In genomic region chr19:40894519-40895392, GRCm38 (mm10) we compare ENCODE assay signal across 7 mouse cellular contexts. TPM values are rescaled to one million over a fixed set of nuclear protein-coding genes. Genes with fewer than 3 reads are reported as not detected.
DNase-seq lines count a peak whose midpoint lies in the region; ATAC-seq and TF ChIP-seq lines count a peak whose summit lies in the region.

Zfp518a (plus strand) TSS chr19:40894705.

- peak within 1 kb of the TSS; percentile 88 for H3K27ac ChIP-seq in bone marrow macrophage, adult 2 months (ENCODE audit: insufficient read depth, low read depth, low read length)
- peak within 1 kb of the TSS; percentile 66 for H3K27ac ChIP-seq in embryonic fibroblast, embryonic 13.5 days (ENCODE audit: insufficient read depth, low read length)
- H3K27ac ChIP-seq in kidney, embryonic 14.5 days (ENCODE audit: low read depth, low read length), result peak within 1 kb of the TSS; percentile 93
- H3K27ac ChIP-seq in limb, embryonic 15.5 days, result peak within 1 kb of the TSS; percentile 93

- DNase-seq in heart, adult 9 months (ENCODE audit: low spot score in 2 of 2), result peak; percentile 79 to 87
- DNase-seq in monocyte, adult 2 months (ENCODE audit: low read depth in 1 of 2, low spot score in 2 of 2), result peak; percentile 59 to 87
- DNase-seq in spleen, postnatal 36 days (ENCODE audit: low spot score in 2 of 2), result peak; percentile 78 to 81

- peaks cover 18% of the 10 kb centered on the region for H3K27me3 ChIP-seq in kidney, embryonic 14.5 days (ENCODE audit: control insufficient read depth, insufficient read depth, low read length)
- H3K27me3 ChIP-seq in limb, embryonic 15.5 days, result peaks cover 16% of the 10 kb centered on the region; the same call in 1 of the 2 replicates

- peak within 1 kb of the TSS; percentile 68 for H3K9ac ChIP-seq in kidney, embryonic 14.5 days (ENCODE audit: low read depth, low read length)
- H3K9ac ChIP-seq in limb, embryonic 15.5 days, result peak within 1 kb of the TSS; percentile 39

- no peak for TF ChIP-seq CTCF in bone marrow macrophage, adult 2 months (IDR thresholded peaks at IDR 0.05; ENCODE audit: low read depth, low read length)
- TF ChIP-seq CTCF in embryonic fibroblast, embryonic 13.5 days (IDR thresholded peaks at IDR 0.05; ENCODE audit: borderline replicate concordance, insufficient read depth, low read length), result no peak

- H3K4me2 ChIP-seq in kidney, embryonic 14.5 days (replicated peaks; ENCODE audit: low read depth, low read length), result peak within 1 kb of the TSS; percentile 52
- peak within 1 kb of the TSS; percentile 68 for H3K4me2 ChIP-seq in limb, embryonic 15.5 days

- TF ChIP-seq POLR2A in bone marrow macrophage, adult 2 months (IDR thresholded peaks at IDR 0.05; ENCODE audit: borderline replicate concordance, low read depth, low read length), result no peak
- TF ChIP-seq POLR2A in embryonic fibroblast, embryonic 13.5 days (IDR thresholded peaks at IDR 0.05; ENCODE audit: low read depth, low read length), result peak; percentile 59

- peaks cover 6% of the 10 kb centered on the region; the same call in 1 of the 2 replicates for H3K9me3 ChIP-seq in kidney, embryonic 14.5 days (ENCODE audit: control insufficient read depth, low read length)
- H3K9me3 ChIP-seq in limb, embryonic 15.5 days, result no peaks in the 10 kb centered on the region

- peaks cover 3% of the 10 kb centered on the region; the same call in 1 of the 2 replicates for H3K36me3 ChIP-seq in kidney, embryonic 14.5 days (ENCODE audit: control insufficient read depth, insufficient read depth, low read length)
- H3K36me3 ChIP-seq in limb, embryonic 15.5 days, result no peaks in the 10 kb centered on the region

- ATAC-seq in kidney, embryonic 14.5 days (ENCODE audit: low FRiP score, low TSS enrichment), result peak; percentile 95
- peak; percentile 65; the same call in 1 of the 2 replicates for ATAC-seq in limb, embryonic 15.5 days (ENCODE audit: insufficient number of reproducible peaks, low FRiP score, low TSS enrichment, low read depth)

- peak within 1 kb of the TSS; percentile 84 for H3K4me3 ChIP-seq in bone marrow macrophage, adult 2 months (ENCODE audit: insufficient read depth, low read length)
- peak within 1 kb of the TSS; percentile 82 for H3K4me3 ChIP-seq in embryonic fibroblast, embryonic 13.5 days (ENCODE audit: insufficient read depth, low read length)
- H3K4me3 ChIP-seq in kidney, embryonic 14.5 days (ENCODE audit: low read length), result peak within 1 kb of the TSS; percentile 82
- H3K4me3 ChIP-seq in limb, embryonic 15.5 days, result peak within 1 kb of the TSS; percentile 71

- under 1% methylated on average over 86 of the region's 89 CpGs for WGBS in kidney, embryonic 14.5 days
- WGBS in limb, embryonic 15.5 days, result under 1% methylated on average over 87 of the region's 89 CpGs

- H3K4me1 ChIP-seq in bone marrow macrophage, adult 2 months (ENCODE audit: control insufficient read depth, insufficient read depth, low read length), result peaks cover 2% of the 10 kb centered on the region; the same call in 1 of the 2 replicates
- no peaks in the 10 kb centered on the region for H3K4me1 ChIP-seq in embryonic fibroblast, embryonic 13.5 days (ENCODE audit: control insufficient read depth, insufficient read depth, low read length)
- no peaks in the 10 kb centered on the region for H3K4me1 ChIP-seq in kidney, embryonic 14.5 days (ENCODE audit: control insufficient read depth, insufficient read depth, low read length)
- H3K4me1 ChIP-seq in limb, embryonic 15.5 days, result 0 out of 2 replicates have a peak, but pooled peaks cover 4% of the 10 kb centered on the region

RNA-seq across cellular contexts. Expression of gene Zfp518a, which starts in this region (rescaled TPM):
- polyA plus RNA-seq in bone marrow macrophage, adult 2 months (2012; ENCODE audit: insufficient read depth, insufficient read length, missing spikeins), result 12.5 and 13.2 TPM in 2 replicates
- polyA plus RNA-seq in embryonic fibroblast, embryonic 13.5 days (2011; ENCODE audit: insufficient read length, low read depth, missing spikeins), result 14.8 and 16.6 TPM in 2 replicates
- 16.8 and 19.0 TPM in 2 replicates for polyA plus RNA-seq in kidney, embryonic 14.5 days (2014; fragmentation: Nextera tagmentation; extraction: Ambion mirVana)
- 8.4 and 9.5 TPM in 2 replicates for polyA plus RNA-seq in limb, embryonic 15.5 days (2015; fragmentation: Nextera tagmentation; extraction: Ambion mirVana)

Comparison
In these comparisons a context has a peak if more than half of its experiments do, and no peak if none do; other contexts are left out.
1. Peak in every context shown above with its lines: DNase-seq, ATAC-seq, H3K4me3 ChIP-seq and H3K27ac ChIP-seq.